Mouse (Mus musculus) ES-Bruce4 (cell line): ENCODE results near the gene Mfge8. TPM values are rescaled to one million over a fixed set of nuclear protein-coding genes. Genes with fewer than 3 reads are reported as not detected.

ENCODE experiments used
- H3K27ac ChIP-seq: 2 replicates; pipeline ENCODE4 v1.5.1; 2012; ENCODE audit warnings: low read length, inconsistent platforms; ENCODE audit not compliant: insufficient read depth
- H3K27me3 ChIP-seq: 2 replicates; pipeline ENCODE4 v1.6.1; 2012; ENCODE audit warnings: mild to moderate bottlenecking, low read length, inconsistent platforms; ENCODE audit not compliant: control insufficient read depth, poor library complexity, insufficient read depth, severe bottlenecking
- H3K36me3 ChIP-seq: 2 replicates; pipeline ENCODE4 v1.6.1; 2012; ENCODE audit warnings: inconsistent platforms, mild to moderate bottlenecking, low read length, moderate library complexity; ENCODE audit not compliant: control insufficient read depth, poor library complexity, insufficient read depth, severe bottlenecking
- H3K4me1 ChIP-seq: one replicate; pipeline ENCODE4 v1.8.1; 2011; ENCODE audit warnings: low read length; ENCODE audit not compliant: control insufficient read depth, insufficient read depth
- H3K4me3 ChIP-seq: 2 replicates; pipeline ENCODE4 v1.5.1; 2011; ENCODE audit warnings: low read depth, mild to moderate bottlenecking, low read length
- H3K9ac ChIP-seq: 2 replicates; pipeline ENCODE4 v1.6.1; 2012; ENCODE audit warnings: low read depth, mild to moderate bottlenecking, inconsistent platforms; ENCODE audit not compliant: poor library complexity, severe bottlenecking
- H3K9me3 ChIP-seq: replicated peaks from 2 replicates; pipeline ENCODE4 v1.6.1; 2012; ENCODE audit warnings: mild to moderate bottlenecking, low read length, inconsistent platforms; ENCODE audit not compliant: control insufficient read depth, poor library complexity, insufficient read depth, severe bottlenecking
- CTCF ChIP-seq: IDR thresholded peaks from one replicate; pipeline ENCODE4 v1.8.1; 2011; ENCODE audit warnings: low read depth, low read length
- EP300 ChIP-seq: IDR thresholded peaks from 2 replicates; pipeline ENCODE4 v1.6.1; 2011; ENCODE audit warnings: low read depth, low read length; ENCODE audit not compliant: insufficient read depth
- POLR2A ChIP-seq: IDR thresholded peaks from one replicate; pipeline ENCODE4 v1.8.1; 2011; ENCODE audit warnings: low read length; ENCODE audit not compliant: insufficient read depth
- polyA plus RNA-seq: library from polyadenylated mRNA; stranded (reverse); fragments of >200 nt; gene quantifications from 2 replicates; pipeline ENCODE4 v1.2.4, GENCODE M21; 2011; ENCODE audit warnings: low read depth; ENCODE audit not compliant: missing spikeins, insufficient read depth, insufficient read length

Gene Mfge8
- polyA plus RNA-seq, 1 experiment: 148 TPM

GRCm38 (mm10) chr7:79149522-79149921, 662 bp upstream of the Mfge8 start:
- no peak overlapping the region for H3K4me3 ChIP-seq
- H3K9ac ChIP-seq: no peak overlapping the region
- H3K27ac ChIP-seq: no peak overlapping the region
- H3K27me3 ChIP-seq: no peaks in the 10 kb centered on the region
- peaks cover 9% of the 10 kb centered on the region; the same call in 1 of the 2 replicates for H3K36me3 ChIP-seq
- TF ChIP-seq CTCF (no peak), EP300 (no peak), POLR2A (no peak)
- H3K4me1 ChIP-seq: peaks cover 3% of the 10 kb centered on the region
- H3K9me3 ChIP-seq: no peaks in the 10 kb centered on the region

DNA sequence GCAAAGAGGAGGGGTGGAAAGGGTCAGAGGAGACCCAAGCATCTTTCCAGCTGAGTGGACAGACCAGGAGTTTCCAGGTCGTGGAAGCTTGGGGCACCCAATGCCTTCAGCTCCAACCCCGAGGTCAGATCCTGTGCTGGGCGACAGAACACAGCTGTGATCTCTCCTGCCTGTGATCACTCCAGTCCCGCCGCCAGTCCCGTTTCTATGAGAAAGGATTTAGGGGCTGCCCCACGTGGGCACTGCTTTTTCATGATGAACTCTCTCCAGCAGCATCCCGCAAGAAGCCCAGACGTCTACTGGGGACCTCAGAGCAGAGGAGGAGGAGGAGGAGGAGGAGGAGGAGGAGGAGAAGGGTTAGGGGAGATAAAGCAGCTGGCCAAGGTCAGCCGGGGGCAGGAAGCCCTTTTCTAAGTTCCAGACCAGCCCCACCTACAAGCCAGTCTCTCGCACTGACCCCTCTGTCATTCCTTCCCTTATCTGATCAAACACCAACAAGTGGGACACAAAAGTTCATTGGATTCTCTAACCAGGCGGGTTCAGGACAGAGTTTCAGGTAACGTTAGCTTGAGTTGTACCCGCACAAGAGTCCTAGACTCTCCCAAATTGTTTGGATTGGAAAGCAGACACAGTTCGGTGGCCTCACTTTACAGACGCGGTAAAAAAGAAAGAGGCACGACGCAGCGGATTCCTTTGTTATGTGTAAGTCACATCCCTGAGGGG, 768 bp downstream of the Mfge8 start:
- Histone ChIP-seq H3K4me1 (peaks cover 3% of the 10 kb centered on the region), H3K4me3 (peak overlapping the region; percentile 78), H3K27ac (0 out of 2 replicates have a peak overlapping the region, but pooled peaks have one; percentile 23), H3K9me3 (no peaks in the 10 kb centered on the region), H3K36me3 (peaks cover 12% of the 10 kb centered on the region), H3K9ac (peak overlapping the region; percentile 34), H3K27me3 (no peaks in the 10 kb centered on the region)
- TF ChIP-seq CTCF: no peak
- TF ChIP-seq EP300: no peak
- TF ChIP-seq POLR2A: no peak

DNA sequence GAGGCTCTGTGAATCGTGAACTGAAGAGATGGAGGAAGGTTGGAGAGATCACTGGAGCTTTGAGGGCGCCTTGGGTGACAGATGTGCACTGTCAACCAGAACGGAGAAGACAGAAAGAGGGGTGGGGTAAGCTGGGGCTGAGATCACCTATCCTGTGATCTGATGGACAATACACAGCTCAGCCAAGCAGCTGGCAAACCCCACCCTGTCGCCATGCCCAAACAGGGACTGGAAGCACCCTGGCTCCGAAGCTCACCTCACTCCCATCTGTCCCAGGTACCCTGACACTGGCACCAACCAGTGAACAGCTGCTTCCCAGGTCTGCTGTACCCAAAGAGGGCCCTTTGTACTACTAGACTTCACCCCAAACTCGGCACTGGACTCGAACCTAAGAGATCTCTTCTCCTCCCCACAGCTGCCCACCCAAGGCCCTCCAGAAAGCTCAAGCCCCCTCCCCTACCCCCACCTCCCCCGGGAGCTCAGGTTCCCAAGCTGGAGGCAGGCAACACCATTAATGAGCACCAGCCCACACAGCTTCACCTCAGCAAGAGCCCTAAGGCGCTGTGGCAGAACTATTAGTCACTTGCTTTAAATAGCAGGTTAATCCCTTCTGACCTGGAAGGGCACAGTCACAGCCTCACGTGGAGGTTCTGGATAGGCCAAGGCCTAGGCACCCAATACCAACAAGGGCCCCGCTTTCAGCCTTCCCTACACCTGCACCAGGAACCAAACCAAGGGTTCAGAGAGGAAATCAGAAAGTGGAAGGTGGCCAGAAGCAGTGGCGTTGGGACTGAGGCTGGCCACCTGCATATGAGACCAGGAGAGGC, 1.6 kb downstream of the Mfge8 start:
- H3K27ac ChIP-seq: no peak overlapping the region

DNA sequence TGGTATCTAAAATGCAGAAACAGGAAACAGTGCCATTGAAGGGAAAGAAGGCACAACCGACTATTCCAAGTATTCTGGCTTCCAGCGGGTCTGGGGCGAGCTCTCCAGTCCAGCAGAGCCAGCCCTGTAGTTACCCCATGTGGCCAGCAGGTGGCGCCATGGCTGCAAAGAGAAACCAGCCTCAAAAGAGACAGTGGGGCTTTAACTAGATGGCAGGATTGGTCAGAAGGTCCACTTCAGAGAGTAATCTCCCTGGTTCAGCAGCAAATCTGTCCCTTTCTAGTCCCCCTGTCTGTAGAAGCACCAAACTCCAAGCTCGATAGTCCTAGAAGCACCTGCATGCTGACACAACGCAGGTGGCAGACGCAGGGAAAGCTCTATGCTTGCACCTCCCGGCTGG, 8.0 kb downstream of the Mfge8 start:
- Histone ChIP-seq H3K36me3 (peaks cover 29% of the 10 kb centered on the region), H3K27ac (0 out of 2 replicates have a peak overlapping the region, but pooled peaks have one; percentile 60), H3K27me3 (no peaks in the 10 kb centered on the region), H3K9me3 (no peaks in the 10 kb centered on the region), H3K9ac (no peak overlapping the region), H3K4me1 (peaks cover 5% of the 10 kb centered on the region), H3K4me3 (no peak overlapping the region)
- TF ChIP-seq EP300: 0 out of 2 replicates have a peak, but pooled peaks have one; percentile 17
- TF ChIP-seq POLR2A: no peak
- peak; percentile 89 for TF ChIP-seq CTCF

More for the DNA sequence above, 1.6 kb downstream of the Mfge8 start:
- H3K4me1 ChIP-seq: peaks cover 3% of the 10 kb centered on the region
- H3K9ac ChIP-seq: peak overlapping the region; percentile 34
- peaks cover 19% of the 10 kb centered on the region for H3K36me3 ChIP-seq
- peak overlapping the region; percentile 49 for H3K4me3 ChIP-seq
- TF ChIP-seq EP300: no peak
- TF ChIP-seq CTCF: no peak
- TF ChIP-seq POLR2A: no peak
- H3K27me3 ChIP-seq: no peaks in the 10 kb centered on the region
- H3K9me3 ChIP-seq: no peaks in the 10 kb centered on the region

- Histone ChIP-seq H3K9ac (no peak overlapping the region), H3K27me3 (no peaks in the 10 kb centered on the region), H3K36me3 (peaks cover 24% of the 10 kb centered on the region), H3K9me3 (no peaks in the 10 kb centered on the region), H3K27ac (peak overlapping the region; percentile 60), H3K4me3 (no peak overlapping the region), H3K4me1 (peaks cover 5% of the 10 kb centered on the region)
- TF ChIP-seq EP300 (0 out of 2 replicates have a peak, but pooled peaks have one; percentile 11), POLR2A (no peak), CTCF (no peak)
Measured at GRCm38 (mm10) chr7:79139891-79140591, 8.8 kb downstream of the Mfge8 start.
